Mouse (Mus musculus) left cerebral cortex, postnatal 14 days (tissue): Measurements from ENCODE around the gene Klhl10. TPM values are rescaled to one million over a fixed set of nuclear protein-coding genes. Genes with fewer than 3 reads are reported as not detected.

Experiments
- DNase-seq, 2 experiments: peaks; one replicate each; pipeline ENCODE4 v3.0.0; 2021 to 2022; ENCODE audit warnings: low spot score in 2 of 2, mixed read lengths in 1 of 2
- intact Hi-C: fragments of 180-260 bp; cut with DNase I; formaldehyde crosslinking; loops from one replicate; pipeline ENCODE4 v1.15.1; 2025
- total RNA-seq, 2 experiments: library from RNA; stranded (reverse); gene quantifications; 2 replicates each; pipeline ENCODE4 v1.2.3; 2021

Gene Klhl10
- total RNA-seq, 2 experiments from 2014 or later, result 1.4 to 2.2 TPM

DNA sequence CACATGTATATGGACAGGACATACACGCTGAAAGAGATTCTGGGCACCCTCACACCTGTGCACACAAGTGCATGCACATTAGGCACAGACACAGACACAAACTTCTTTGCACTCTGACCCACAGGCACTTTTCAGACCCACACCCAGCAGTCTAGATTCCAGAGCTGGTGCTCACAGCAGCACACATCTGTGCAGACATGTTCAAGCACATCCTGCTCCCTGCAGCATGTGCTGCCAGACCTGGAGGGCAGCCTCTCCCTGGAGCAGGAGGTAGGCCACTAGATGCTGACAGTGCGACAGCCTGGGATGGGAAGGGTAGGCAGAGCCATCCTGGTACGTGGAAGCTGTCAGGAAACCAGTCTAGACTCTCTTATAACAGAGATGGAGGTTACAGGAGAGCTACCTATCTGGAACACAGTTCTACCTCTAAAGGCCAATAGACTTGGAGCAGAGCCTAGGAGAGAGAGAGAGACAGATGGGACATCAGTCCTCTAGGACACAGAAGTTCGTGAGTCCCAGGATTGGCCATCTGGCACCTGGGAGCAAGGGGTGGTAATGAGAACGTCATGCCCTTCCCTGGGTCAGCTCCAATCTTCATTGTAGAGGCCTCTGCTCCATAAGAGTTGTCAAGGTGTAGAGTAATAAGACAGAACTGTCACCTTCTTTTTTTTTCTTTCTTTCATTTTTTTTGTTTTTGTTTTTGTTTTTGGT, 34.6 kb upstream of the Klhl10 start:
- intact Hi-C loops, result no loop called here
- no peak for DNase-seq

GRCm38 (mm10) chr11:100408076-100408834, 33.5 kb upstream of the Klhl10 start:
- peak; percentile 64 to 70 for DNase-seq
- intact Hi-C loops, result loop anchor here (2.0 kb wide), 1 partner anchor 45 kb away; no protein-coding TSS in a partner anchor

DNA sequence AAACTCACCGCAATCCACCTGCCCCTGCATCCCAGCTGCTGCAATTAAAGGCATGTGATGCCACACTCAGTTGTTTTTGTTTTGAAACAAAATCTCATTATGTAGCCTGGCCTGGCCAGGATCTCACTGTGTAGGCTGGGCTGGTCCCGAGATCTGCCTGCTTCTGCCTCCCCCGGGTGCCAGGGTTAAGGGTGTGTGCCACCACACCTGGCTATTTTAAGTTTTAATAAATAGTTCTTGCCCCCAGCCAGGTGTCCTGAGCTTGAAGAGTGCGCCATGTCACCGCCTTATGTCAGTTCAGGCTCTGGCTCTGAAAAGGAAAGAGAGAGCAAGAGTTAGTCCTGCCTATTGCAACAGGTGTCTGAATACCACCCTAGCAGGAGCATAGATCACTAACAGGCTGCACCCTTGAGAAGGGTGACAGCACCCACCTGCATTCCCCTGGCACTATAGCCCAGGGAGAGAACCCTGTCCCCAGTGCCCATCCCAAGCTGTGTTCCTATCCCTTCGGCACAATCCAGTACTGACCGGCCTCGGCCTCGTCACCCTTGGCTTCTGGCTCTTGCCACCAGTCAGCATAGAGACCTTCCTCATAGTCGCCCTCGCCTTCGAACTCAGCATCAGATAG, 32.8 kb upstream of the Klhl10 start:
- intact Hi-C loops, result loop anchor here (2.0 kb wide), 1 partner anchor 46 kb away; no protein-coding TSS in a partner anchor
- no peak for DNase-seq

DNA sequence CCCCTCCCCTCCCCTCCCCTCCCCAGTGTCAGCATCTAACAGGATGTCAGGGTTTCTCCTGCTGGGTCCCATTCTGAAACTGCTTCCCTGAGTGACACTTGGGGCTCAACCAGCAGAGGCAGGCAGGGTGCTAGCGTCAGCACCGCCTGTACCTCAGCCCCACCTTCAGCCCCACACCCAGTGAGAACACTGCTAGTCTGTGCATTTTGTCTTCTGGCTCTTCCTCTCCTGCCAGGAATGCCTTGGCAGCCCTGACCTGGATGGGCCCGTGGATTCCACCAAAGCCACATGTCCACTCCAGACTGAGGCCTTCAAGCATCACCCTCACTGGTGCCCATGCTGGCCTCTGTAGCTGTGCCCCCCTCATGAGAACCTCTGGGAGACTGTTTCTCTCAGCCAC, 32.0 kb upstream of the Klhl10 start:
- intact Hi-C loops, result loop anchor here (2.0 kb wide), 1 partner anchor 47 kb away; no protein-coding TSS in a partner anchor
- no peak for DNase-seq

DNA sequence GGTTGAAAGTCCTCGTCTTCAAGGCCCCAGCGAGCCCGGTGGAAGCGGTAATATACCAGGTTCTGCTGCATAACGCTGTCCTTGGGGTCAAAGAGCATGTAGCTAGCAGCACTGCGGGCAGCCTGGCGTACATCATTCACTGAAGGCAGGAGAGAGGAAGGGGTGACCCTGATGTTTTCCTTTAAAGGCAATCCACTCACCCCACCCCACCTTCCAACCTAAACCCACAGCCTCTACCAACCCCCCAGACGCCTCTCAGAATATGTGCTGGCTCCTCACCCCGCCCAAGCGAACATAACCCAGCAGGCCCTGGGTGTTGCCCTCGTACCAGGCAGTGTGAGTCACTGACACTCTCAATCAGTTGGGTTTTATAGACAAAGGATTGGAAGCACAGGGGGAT, 30.0 kb upstream of the Klhl10 start:
- DNase-seq, result no peak
- intact Hi-C loops, result no loop called here

DNA sequence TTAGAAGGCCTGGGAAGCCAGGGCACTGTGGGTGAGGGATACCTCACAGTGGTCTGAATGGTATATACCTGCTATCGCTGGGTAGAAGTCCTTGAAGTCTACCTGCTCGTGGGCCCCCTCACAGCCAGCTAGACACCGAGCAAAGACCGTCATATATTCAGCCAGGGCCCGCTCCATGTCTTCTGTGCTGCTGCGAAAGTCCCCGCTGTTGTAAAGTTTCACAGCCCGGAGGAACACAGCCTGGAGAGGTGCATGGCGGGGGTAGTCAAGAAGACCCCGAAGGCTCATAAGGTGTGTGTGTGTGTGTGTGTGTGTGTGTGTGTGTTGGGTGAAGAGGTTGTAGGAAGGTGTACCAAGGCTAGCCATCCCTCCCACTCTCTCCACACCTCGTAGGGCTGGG, 28.2 kb upstream of the Klhl10 start:
- intact Hi-C loops, result no loop called here

GRCm38 (mm10) chr11:100414021-100414913, 27.4 kb upstream of the Klhl10 start, which contains the start of gene P3h4:
P3h4 (minus strand) TSS chr11:100414836.
- intact Hi-C loops, result no loop called here
- DNase-seq, result peak; percentile 66 to 76

More for the DNA sequence above, 28.2 kb upstream of the Klhl10 start:
- DNase-seq, result no peak

DNA sequence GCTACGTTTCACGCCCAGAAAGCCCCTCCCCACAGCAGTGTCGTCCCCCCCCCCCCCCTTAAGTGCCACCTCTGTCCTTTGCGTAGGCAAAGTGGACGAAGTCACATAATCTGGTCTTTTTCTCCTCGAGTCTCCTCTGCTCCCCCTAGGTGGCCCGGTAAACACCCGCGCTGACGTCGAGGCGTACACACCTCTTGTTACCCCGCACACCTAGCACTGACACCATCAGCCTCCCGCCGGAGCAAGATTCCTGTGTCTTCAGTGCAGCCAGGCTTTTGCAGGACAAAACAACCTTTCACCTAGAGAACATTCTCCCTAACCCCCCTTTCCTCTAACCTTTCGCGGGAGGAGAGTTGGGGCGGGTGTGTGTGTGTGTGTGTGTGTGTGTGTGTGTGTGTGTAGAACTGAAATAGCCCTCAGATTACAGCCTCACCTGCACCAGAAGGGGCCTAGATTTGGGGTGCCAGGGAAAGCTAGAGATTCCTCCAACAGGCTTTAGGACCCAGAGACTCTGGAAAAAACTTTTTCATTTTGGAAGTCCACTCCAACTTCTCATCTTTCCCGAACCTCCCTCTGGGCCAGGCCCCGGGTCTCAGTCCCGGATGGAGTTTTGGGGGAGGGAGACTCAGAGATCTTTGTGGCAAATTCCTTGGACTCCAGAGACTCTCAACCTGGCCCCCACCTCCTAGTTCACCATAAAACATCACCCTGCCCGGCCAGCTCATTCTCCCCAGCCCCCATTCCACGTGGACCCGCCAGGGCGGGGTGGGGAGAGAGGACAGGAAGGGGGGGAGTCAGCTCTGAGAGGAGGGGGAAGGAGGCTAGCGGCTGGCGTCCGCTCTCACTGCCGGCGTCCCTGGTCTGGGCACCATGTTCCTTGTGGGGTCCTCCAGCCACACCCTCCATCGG, 26.5 kb upstream of the Klhl10 start, which contains the start of gene Fkbp10:
Gene Fkbp10, plus strand, starts transcription at position 784 of the 909 bp plus-strand sequence.
- intact Hi-C loops, result no loop called here
- DNase-seq, result no peak

DNA sequence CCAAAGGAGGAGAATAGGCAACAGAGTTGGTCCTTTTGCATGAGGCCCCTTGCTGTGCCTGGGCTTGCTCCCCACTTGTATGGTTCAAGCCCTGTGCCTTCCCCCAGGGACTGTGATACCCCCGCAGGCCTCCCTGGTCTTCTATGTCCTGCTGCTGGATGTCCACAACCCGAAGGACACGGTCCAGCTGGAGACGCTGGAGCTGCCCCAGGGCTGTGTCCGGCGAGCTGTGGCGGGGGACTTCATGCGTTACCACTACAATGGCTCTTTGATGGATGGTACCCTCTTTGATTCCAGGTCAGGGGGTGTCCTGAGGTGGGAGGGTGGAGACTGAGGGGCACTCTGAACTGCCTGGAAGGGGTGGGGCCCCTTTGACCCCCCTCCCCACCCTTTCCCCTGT, 20.2 kb upstream of the Klhl10 start:
- no peak for DNase-seq
- intact Hi-C loops, result no loop called here

DNA sequence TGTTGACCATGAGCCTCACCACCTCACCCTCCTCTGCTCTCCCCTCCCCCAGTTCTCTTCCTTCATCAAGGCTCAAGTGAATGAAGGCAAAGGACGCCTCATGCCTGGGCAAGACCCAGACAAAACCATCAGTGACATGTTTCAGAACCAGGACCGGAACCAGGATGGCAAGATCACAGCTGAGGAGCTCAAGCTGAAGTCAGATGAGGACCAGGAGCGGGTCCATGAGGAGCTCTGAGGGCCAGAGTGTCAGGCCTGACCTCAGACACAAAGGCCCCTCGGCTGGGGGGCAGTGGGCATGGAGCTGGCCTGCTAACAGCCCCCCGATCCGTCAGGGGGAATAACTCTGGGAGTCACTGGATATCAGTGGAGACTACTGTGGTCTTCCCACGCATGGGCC, 17.9 kb upstream of the Klhl10 start:
- intact Hi-C loops, result no loop called here
- no peak for DNase-seq

DNA sequence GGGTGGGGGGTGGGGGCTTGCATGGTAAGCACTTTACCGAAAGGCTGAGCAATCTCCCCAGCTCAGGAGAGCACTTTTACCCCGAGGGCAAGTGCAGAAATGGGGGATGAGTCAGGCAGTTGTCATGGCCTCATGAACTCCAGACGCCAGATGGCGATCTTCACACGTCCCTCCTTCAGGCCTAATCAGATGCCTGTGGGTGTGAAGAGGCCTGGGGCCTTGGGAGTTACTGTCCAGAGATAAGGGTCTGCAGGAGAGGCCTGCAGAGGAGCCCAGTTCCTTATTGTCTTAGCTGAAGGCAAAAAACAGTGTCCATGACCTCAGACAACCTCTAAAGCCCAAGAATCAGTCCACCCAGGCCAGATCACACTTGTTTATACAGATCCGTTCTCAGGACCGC, 15.9 kb upstream of the Klhl10 start:
- DNase-seq, result peak; percentile 70 to 75
- intact Hi-C loops, result loop anchor here (5.0 kb wide), 1 partner anchor 46 kb away; the partner anchor contains the start of gene Klhl11

DNA sequence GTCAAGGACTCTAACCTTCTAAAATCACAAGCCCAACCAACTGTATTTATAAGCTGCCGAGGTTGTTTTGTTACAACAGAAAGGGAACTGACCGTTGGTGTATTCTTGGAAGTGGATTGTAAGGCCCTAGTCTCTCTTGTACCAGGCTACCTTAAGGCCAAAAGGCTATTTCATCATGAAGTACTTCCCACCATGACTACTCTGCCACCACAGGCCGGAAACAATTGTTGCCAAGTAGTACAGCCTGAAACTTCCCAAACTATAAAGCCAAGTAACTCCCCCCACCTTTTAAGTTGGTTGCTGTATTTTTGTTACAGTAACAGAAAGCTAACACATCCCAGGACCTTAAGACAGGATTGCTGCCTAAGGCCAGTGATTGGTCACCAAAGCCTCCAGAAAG, 14.9 kb upstream of the Klhl10 start:
- intact Hi-C loops, result loop anchor here (5.0 kb wide), 1 partner anchor 45 kb away; the partner anchor contains the start of gene Klhl11
- no peak for DNase-seq

DNA sequence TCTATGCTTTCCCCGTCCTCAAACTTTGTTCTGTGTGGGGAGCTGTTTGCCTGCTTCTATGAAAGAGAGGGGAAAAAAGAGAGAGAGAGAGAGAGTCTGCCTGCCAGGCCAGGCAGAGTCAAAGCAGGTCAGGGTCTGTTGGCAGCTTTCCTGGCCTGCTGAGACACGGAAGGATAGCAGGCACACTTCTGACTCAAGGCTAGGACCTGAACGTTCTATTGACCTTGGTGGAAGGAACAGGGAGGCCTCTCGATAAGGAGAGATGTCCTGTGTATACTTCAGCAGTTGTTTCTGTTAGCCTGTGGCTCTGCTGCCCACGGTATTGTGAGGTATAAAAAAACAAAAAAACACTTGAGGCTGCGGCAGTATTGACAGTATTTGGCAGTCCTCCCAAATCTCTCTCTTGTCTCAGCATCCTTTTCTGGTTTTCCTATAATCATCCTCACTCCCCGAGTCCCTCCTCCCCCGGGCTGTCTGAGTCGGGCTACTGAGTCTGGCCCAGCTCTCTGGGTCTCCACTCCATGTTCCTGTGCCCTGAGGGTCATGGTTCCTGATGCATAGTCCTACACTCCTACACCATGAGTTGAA, 13.0 kb upstream of the Klhl10 start:
- intact Hi-C loops, result loop anchor here (5.0 kb wide), 1 partner anchor 44 kb away; the partner anchor contains the start of gene Klhl11
- no peak for DNase-seq

- intact Hi-C loops, result no loop called here
- DNase-seq, result no peak
Observed at GRCm38 (mm10) chr11:100430052-100430451, 11.7 kb upstream of the Klhl10 start.

DNA sequence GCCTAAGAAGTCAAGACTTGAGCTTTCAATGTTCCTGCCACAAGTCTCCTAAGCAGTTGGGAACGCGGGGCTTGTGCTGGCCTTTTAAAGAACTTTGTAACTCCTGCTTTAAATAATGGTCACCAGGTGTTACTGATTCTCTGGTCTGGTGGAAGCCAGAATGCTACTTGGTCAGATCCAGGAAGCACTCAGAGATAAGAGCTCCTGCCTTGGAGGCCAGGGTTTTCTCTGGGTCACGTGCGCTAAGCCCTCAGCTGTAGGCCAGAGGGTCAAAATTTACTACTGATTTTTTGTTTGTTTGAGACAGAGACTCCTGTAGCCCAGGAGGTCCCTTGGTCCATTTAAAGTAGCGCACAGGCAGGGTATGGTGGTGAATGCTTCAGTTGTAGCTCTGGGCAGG, 9.7 kb upstream of the Klhl10 start:
- intact Hi-C loops, result no loop called here
- no peak for DNase-seq

GRCm38 (mm10) chr11:100435678-100436246, 6.0 kb upstream of the Klhl10 start:
- DNase-seq, result no peak
- intact Hi-C loops, result no loop called here

DNA sequence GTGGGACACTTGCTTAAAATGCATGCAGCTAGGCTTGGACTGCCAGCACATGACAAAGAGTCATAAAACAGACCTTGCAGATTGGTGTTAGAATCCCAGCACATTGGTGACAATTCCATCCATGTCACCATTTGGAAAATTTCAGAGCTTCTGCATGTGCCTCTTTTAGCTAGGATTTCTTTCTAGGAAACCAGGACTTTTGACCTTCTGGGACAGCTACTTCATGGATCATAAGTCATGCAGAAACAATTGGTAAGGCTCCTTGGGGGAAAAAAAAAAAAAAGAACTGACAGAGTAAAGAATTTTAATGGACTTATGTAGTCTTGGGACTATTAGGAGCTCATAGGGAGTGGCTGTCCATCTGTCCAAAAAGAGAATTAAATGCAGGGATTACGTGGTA, 3.8 kb upstream of the Klhl10 start:
- no peak for DNase-seq
- intact Hi-C loops, result no loop called here
